In the genomic region with DNA sequence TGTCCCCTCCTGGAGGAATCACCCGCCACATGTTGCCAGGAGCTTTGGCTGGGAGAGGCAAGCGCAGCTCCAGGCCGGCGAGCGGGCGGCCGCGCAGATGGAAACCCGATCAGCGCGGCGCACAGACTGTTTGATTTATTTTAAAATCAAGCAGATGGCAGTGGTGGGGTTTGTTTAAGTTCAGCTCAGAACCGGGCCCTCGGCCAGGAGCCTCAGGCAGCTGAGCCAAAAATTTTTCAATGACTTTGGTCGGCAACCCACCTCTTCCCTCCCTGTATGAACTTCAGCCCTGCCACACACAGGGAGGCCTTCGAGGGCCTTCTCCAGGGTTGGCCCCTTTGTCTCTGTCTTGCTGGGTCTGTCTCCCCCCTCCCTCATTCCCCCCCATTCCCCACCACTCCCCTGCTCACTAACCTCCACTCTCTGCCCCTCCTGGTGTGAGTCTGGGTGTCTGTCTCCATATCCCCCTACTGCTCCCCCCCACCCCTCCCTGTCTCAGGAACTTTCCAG, we compare ENCODE assay signal across 9 mouse cellular contexts. TPM values are rescaled to one million over a fixed set of nuclear protein-coding genes. Genes with fewer than 3 reads are reported as not detected.
DNase-seq lines count a peak whose midpoint lies in the region; ATAC-seq and TF ChIP-seq lines count a peak whose summit lies in the region.
"Had no signal": no experiment of that assay in that cellular context is flagged by ENCODE, and none has a peak within 500 bp of the region (broad histone marks: within the 10 kb centered on the region; RNA-seq: fewer than 3 reads in every experiment).

No protein-coding gene starts in this region.

- DNase-seq in 3T3-L1 (ENCODE audit: low read depth, low spot score) = peak; percentile 90
- DNase-seq in cerebellum, adult 18-20 months = peak; percentile 60 to 69
- peak; percentile 85 for DNase-seq in forelimb bud, embryonic 11.5 days (ENCODE audit: low read depth, low spot score)
- peak; percentile 54 for DNase-seq in heart, postnatal 25 days (ENCODE audit: low spot score)
- DNase-seq in layer of hippocampus, adult 18-20 months (ENCODE audit: low spot score in 2 of 2) = peak; percentile 76 to 90
- DNase-seq in liver, postnatal 0 days = peak; percentile 59
- peak; percentile 48 for DNase-seq in ovary, postnatal 10 days (ENCODE audit: low spot score)

- H3K4me3 ChIP-seq in liver, postnatal 0 days (ENCODE audit: low read depth, low read length) = no peak overlapping the region; the same call in 1 of the 2 replicates

- WGBS in liver, postnatal 0 days (ENCODE audit: insufficient replicate concordance) = 18% methylated on average over 16 of the region's 16 CpGs

- H3K4me1 ChIP-seq in liver, postnatal 0 days (ENCODE audit: insufficient read depth) = peaks cover 13% of the 10 kb centered on the region; the same call in 1 of the 2 replicates

- H3K27me3 ChIP-seq in liver, postnatal 0 days (ENCODE audit: insufficient read depth, low read length) = 0 out of 2 replicates have a peak, but pooled peaks cover 3% of the 10 kb centered on the region

- H3K27ac ChIP-seq in liver, postnatal 0 days (ENCODE audit: low read depth) = peak overlapping the region; percentile 62; the same call in 1 of the 2 replicates

- no peak for TF ChIP-seq CTCF in liver, postnatal 0 days (IDR thresholded peaks at IDR 0.05; ENCODE audit: low read depth)

- intact Hi-C loops in heart, postnatal 25 days (cut with DNase I) = no loop called here

- peak; percentile 64 for ATAC-seq in liver, postnatal 0 days
- ATAC-seq in activated CD4-positive, CD25-positive, alpha-beta regulatory T cell, adult 4 months = no peak

- H3K9me3 ChIP-seq in liver, postnatal 0 days (ENCODE audit: low read length) = no peaks in the 10 kb centered on the region
- H3K9me3 ChIP-seq: megakaryocyte, embryonic 14.5 days had no signal

- no peak; the same call in 1 of the 2 replicates for TF ChIP-seq EP300 in liver, postnatal 0 days (IDR thresholded peaks at IDR 0.05; ENCODE audit: low read depth)

- H3K36me3 ChIP-seq in liver, postnatal 0 days (replicated peaks; ENCODE audit: insufficient read depth, low read length) = no peaks in the 10 kb centered on the region

- H3K9ac ChIP-seq in liver, postnatal 0 days (replicated peaks) = peak overlapping the region; percentile 53

- H3K4me2 ChIP-seq in liver, postnatal 0 days (ENCODE audit: low read depth, low read length) = peak overlapping the region; percentile 64

RNA-seq across cellular contexts. Expression of a gene that starts 36.7 kb away (rescaled TPM):
- total RNA-seq in heart, postnatal 25 days (2021) = 10 to 100 TPM; 20.1 to 25.9 TPM
- total RNA-seq in layer of hippocampus, adult 18-20 months (2021) = 100 to 1,000 TPM; 142 to 146 TPM
- 7.1 and 7.7 TPM in 2 replicates for polyA plus RNA-seq in liver, postnatal 0 days (2015; fragmentation: Nextera tagmentation; extraction: Ambion mirVana)
- polyA plus RNA-seq in activated CD4-positive, CD25-positive, alpha-beta regulatory T cell, adult 4 months (2017; shearing (Covaris generic)) = 1 to 10 TPM; 2.9 to 4.1 TPM

Comparison
In these comparisons a context has a peak if more than half of its experiments do, and no peak if none do; other contexts are left out.
1. RNA of a gene that starts 36.7 kb away (total RNA-seq): 142 to 146 TPM in layer of hippocampus, adult 18-20 months; 20.1 to 25.9 TPM in heart, postnatal 25 days; every median in the first group is over 4 times any median in the second.
2. Peak in every context shown above with its lines, with median percentiles within 50 percentile points of each other: DNase-seq.